Mouse (Mus musculus): ENCODE results near the gene Suv39h1.

DNA sequence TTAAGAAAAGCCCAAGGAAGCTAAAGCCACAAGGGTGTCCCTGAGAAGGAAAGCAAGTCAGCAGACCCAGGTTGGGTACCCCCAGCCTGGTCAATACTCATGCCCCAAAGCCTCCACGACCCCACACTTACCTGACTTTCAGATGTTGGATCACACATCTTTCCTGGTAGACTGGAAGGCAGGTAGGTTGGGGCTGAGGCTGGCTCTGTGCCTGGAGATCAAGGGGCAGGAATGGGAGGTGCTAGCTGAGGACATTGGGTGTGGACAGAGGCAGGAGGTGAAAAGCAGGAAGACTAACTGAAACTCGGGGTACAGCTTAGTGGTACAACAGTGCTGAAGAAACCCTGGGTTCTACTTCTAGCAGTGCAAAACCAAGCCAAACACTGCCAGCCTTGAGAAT, 56.3 kb downstream of the Suv39h1 start, which contains the start of gene Glod5:
- TF ChIP-seq CTCF (IDR thresholded peaks at IDR 0.05; ENCODE audit: insufficient read depth, low read depth, low read length) = no peak
- no peak for TF ChIP-seq POLR2A (IDR thresholded peaks at IDR 0.05; ENCODE audit: insufficient read depth, low read depth, low read length)

Measured in olfactory bulb, adult 2 months (tissue).